Mouse (Mus musculus) mature B cell (primary cell): Measurements from ENCODE around the gene Rnf144a.

ENCODE experiments used
- in situ Hi-C: fragments of 300-500 bp; cut with MboI; formaldehyde crosslinking; loops from 2 replicates; pipeline ENCODE4 v1.14.3; 2019

The Rnf144a gene

GRCm38 (mm10) chr12:26408707-26409106 lies 6.3 kb downstream of the Rnf144a start:
- in situ Hi-C loops: no loop called here

DNA sequence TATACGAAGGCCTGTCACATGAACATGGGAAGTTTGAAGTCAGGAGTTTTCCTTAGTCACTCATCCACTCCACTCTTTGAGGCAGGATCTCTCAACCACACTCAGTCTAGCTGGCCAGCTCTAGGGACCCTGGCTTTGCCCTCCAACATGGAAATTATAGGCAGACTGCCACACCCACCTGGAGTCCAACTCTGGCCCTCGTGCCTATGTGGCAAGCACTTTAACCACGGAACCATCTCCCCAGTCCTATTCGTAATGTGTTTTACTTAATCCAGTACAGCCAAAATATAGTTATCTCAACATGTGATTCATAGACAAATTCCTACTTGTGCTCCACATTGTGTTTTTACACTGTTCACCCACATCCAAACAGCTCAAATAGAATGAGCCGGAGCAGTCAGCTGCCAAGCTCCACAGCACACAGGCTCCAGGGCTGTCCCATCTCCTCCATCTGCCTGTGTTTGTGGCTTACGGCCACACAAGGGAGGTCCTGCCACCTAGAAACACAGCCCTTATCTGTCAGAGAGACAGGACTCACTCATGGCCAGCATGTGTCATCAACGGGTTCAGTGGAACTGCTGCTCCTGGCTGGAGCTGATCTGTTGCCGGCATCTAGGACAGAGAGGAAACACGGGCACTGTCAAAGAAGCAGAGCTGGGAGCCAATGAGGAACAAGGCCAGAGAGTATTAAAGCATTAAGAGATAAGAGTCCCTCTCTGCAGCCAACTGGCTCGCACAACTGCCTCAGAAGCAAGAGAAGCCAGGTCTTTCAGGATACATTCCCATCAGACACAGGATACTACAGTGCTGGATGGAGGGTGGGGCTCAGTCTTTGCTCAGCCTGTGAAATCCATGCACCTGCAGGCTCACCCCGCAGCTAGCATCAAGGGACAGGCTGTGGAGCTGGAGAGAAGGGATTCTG lies 10.0 kb downstream of the Rnf144a start:
- in situ Hi-C loops: no loop called here

GRCm38 (mm10) chr12:26403372-26404125 lies 11.5 kb downstream of the Rnf144a start:
- in situ Hi-C loops: no loop called here

- in situ Hi-C loops: no loop called here
Measured at GRCm38 (mm10) chr12:26401696-26402470, 13.2 kb downstream of the Rnf144a start.

DNA sequence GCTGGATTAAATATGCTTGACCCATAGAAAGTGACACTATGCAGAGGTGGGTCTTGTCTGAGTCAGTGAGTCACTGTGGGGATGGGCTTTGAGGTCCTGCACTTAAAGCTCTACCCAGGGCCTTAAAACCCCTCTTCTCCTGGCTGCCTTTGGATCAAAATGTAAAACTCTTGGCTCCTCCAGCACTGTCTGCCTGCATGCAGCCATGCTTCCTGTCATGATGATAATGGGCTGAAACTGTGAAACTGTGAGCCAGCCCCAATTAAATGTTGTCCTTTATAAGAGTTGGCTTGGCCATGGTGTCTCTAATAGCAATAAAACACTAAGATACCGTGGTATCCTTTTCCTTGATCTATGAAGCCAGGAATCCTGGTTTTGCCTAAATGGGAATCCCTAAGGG lies 13.8 kb downstream of the Rnf144a start:
- in situ Hi-C loops: no loop called here

DNA sequence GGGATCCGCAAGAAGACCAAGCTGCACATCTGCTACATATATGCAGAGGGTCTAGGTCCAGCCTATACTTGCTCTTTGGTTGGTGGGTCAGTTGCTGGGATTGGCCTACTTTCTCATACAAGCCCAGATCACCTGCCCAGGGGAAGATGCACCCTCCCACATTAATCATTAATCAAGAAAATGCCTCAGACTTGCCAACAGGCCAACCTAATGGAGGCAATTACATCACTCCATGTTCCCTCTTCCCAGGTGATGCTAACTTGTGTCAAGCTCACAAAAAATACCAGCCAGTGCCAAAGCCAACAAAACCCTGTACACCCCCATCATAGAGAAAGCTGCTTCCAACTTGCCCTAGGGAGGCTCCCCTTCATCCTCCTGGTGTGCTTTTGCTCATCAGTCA lies 14.3 kb downstream of the Rnf144a start:
- in situ Hi-C loops: no loop called here

DNA sequence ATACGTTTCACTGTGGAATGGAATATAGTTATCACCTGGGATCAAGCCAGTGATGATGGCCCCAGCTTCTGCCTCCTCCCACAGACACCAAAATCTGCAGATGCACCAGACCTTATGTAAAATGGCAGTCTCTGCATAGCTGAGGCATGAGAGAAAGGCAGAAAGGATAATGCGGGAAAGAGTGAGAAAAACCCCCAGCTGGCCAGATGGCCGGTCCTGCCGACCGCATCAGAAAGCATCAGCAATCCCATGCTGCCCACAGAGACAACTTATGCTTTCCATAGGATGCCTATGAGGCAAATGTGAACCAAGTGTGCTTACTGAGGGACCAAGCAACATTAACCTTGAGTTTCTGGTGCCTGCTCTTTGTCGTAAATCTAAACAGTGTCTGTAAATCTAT lies 15.7 kb downstream of the Rnf144a start:
- in situ Hi-C loops: no loop called here

DNA sequence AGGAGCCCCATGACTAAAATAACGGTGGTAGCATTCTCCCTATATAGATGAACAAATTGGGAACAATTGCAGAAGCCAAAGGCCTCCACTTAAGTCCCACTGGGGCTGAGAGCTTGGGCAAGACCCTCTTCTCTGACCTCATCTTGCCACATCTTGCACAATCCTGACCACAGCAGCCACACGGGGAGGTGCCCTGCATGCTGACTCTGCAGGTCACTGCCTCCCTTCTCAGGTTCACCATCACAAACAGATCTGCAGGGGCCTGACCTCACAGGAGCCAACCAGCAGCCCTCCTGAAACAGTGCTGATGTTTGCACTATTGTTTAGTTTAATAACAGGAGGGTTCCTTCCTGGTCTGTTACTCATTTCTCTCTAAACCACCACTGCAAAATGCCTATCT lies 16.5 kb downstream of the Rnf144a start:
- in situ Hi-C loops: no loop called here

DNA sequence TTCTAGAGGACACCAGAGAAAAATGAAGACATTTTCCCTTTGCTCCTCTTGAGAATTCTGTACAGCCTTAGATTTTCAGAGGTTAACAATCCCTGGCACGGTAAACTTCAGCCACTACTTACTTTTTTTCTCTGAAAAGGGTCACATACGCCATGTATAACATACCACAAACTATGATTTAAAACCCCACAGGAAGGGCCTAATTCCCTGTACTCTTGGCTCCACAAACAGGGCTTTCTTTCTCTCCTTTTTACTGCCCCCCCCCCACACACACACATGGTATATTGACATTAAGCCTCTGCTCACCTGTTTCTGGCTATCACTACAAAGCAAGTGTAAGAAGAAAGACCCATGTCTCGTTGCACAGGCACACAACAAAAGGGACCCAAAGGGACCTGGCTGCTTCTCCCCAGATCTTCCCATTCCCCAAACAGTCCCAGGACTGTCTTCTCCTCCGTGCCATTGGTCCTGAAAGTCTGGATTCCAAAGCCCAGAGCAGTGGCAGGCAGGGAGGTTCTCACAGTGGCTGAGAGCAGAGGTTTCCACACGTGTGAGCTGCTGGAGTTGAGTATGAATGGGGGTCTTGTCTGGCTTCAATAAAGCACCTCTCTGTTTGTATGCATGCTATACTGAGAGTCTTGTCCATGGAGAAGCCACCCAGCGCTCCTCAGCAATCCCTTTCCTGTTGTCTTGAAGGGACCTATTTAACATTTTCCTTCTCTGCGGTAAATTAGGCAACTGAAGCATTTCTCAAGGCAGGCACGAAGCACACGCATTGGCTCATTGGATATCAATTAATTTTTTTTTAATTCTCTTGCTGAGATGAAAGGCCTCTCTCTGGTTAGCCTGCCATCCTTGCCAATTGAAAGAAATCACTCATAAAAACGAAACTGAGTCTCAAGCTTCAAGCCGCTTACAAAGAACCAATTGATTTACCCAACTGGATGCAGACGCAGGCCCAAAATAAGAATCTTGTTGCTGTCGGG lies 20.3 kb downstream of the Rnf144a start:
- in situ Hi-C loops: no loop called here

DNA sequence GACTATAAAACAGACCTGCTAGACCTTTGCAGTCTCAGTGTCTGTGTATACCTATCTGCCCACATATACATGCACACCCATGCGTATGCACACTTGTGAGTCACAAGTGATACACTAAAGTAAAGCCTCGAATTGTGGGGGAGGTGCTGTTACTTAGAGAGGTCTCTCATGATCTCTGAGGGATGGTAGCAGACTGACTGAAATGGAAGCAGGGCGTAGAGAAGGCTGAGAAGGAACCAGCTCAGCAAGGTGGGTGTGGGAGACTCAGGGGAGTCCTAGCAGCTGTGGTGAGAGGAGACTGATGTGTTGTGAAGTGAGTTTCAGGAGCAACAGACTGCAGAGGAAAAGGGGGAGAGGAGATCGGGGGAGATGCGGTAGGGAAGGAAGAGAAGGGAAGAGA lies 21.8 kb downstream of the Rnf144a start:
- in situ Hi-C loops: no loop called here

- in situ Hi-C loops: no loop called here
Measured at GRCm38 (mm10) chr12:26391162-26391561, 23.9 kb downstream of the Rnf144a start.

DNA sequence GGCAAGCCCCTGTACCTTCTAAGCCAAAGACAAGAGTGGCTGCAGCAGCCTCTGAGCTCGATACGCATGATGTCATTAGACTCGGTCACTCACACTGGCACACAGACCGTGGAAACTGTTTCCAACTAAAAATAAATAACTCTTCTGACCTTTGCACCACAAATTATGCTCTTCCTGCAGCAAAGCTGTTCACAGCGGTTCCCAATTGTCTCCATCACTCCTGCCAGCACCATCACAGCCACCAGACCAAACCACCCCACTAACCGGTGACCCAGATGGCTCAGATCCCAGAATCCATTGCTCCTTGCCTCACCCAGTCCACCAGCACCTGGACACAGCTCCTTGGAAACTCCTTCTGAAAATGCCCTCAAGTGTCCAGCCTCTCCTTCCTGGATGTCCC lies 27.5 kb downstream of the Rnf144a start:
- in situ Hi-C loops: no loop called here

DNA sequence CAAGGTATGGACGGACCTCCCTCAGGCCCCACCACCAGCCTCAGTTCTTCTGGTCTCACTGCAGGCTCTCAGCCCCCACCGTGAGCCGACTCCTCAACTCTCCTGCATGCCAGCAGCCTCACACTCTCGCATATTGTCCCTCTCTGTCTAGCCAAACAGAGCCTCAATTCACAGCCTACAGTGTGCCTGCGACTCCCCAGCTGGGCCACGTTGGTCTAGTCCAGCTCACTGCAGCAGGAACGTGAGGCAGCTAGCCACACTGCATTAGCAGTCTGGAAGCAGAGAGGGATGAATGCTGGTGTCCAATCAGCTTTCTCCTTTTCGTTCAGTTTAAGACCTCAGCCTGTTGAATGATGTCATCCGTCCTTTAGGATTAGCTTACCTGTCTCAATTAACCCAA lies 28.1 kb downstream of the Rnf144a start:
- in situ Hi-C loops: no loop called here

GRCm38 (mm10) chr12:26386189-26386588 lies 28.9 kb downstream of the Rnf144a start:
- in situ Hi-C loops: no loop called here

DNA sequence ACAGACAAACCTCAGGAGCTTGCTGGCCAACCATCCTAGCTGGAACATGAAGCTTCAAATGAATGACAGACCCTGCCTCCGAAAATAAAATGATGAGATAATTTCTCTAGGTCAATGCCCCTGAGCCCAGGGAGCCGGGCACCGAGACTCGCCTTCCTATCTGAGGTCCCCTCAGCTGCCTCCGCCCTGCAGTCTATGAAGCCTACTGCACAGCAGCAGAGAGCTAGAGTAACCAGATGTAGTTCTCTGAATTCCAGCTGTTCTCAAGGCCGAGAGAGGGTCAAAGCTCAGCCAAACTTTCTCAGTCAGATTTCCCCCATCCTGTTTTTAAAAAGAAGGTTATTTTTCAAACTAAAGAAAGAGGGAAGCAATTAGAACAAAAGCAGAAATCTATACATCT lies 29.3 kb downstream of the Rnf144a start:
- in situ Hi-C loops: no loop called here

DNA sequence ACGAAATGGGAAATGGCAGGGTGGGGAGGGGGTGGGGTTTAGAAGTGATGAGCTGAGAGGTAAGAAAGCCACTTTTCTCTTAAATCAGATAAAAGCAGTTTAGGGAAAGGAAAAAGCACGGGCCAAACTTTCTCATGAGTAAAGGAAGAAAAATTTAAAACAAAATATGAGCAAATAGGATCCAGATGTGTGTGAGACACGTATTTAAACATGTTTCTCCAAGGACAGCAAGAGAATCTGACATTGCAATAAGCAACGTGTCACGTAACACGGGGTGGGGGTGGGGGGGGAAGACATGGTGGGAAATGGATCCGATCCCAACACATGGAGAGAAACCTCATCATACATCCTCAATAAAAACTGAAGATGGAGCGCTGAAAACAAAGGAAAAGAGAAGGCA lies 33.3 kb downstream of the Rnf144a start:
- in situ Hi-C loops: no loop called here

DNA sequence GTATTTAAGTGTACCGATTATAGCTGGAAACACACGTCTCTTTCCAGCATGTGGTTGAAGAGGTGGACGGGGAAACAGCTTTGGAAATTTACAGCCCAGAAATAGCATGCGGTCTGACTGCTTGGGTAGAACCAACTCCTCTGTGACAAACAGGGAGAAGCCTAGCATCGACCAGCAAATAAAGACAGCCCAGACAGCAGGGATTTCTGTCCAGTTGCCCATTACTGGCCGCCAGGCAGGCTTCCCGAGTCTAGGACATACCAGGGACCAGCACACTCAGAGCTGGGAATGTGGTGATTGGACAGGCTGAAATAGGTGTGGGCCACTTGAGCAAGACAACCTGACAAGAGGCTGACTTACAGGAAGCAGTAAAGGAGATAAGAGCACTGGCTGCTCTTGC lies 35.3 kb downstream of the Rnf144a start:
- in situ Hi-C loops: no loop called here

DNA sequence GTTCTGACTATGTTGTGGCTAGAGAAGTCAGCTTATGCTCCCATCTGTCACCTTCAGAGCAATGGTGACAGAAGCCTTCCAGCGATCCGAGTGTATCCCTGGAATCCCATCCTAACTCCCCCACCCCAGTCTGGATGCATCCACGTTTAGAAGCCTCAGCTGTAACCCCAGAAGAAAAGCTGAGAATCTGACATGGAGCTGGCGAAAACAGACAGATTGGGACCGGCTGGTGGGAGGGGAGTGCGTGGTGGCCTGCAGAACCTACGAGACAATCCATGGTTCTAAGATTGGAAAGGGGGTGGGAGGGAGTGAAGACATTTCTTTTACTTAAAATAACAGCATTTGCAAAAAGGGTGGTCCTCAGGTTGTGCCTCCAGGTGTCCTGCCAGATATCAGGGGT lies 37.4 kb downstream of the Rnf144a start:
- in situ Hi-C loops: no loop called here

DNA sequence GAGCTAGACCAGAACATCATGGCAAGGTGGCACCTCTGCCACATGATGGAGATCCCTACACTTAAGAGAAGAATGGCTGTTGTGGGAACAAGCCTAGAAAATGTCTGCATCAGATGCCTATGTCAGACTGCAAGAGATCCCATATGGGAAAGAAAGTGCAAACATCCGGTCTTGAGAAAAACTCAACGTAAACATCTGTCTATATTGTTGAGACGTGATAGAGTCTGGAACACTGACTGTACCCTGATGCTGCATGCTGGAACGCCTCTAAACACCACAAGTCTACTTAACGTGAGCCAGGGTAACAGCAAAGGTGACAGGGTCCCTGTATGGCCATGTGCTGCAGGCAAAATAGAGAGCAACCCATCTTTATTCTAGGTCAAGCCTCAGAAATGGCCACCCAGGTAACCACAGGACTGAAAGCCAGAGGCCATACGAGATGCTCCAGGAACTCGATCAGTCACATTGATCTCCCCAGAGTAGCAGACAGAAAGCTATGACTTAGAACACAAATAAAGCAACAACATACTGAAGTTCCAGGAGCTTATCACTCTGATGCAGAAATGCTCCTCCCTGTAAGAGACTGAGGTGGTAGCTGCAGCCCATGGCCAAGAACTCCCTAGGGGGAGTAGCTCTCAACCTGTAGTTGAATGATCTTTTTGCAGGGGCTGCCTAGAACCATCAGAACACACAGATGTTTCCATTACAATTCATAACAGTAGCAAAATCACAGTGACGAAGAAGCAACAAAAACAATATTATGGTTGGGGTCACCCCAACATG lies 38.3 kb downstream of the Rnf144a start:
- in situ Hi-C loops: no loop called here

GRCm38 (mm10) chr12:26373721-26374120 lies 41.3 kb downstream of the Rnf144a start:
- in situ Hi-C loops: no loop called here
